Mouse (Mus musculus) central nervous system, embryonic 11.5 days (tissue): ENCODE results near the gene Cited2. TPM values are rescaled to one million over a fixed set of nuclear protein-coding genes. Genes with fewer than 3 reads are reported as not detected.

ENCODE experiments used
- polyA plus RNA-seq: library from polyadenylated mRNA; depleted of rRNA; stranded (reverse); fragments of >200 nt; gene quantifications from 2 replicates; pipeline ENCODE4 v1.2.3, GENCODE M21; 2012; rRNA removed

The Cited2 gene
- polyA plus RNA-seq = 63.0 and 75.4 TPM in 2 replicates

GRCm38 (mm10) chr10:17722653-17723410 is at the start of gene Cited2:
TSS of gene Cited2 (plus strand) at chr10:17723218.

Other genes starting within 250 kb of the Cited2 start
- 3.3 and 4.2 TPM in 2 replicates for gene Txlnb, start 73.0 kb downstream of the Cited2 start, polyA plus RNA-seq
- 14.6 and 18.4 TPM in 2 replicates for gene Heca, start 224.8 kb downstream of the Cited2 start, polyA plus RNA-seq